Mouse (Mus musculus) retina, embryonic 14.5 days (tissue): ENCODE measurements around the gene Zfp870.
"Not testable (repeated sequence)": the region's sequence is repeated elsewhere in the genome, so short reads cannot be mapped to it uniquely, and the experiment has no call there.

Experiments used
- DNase-seq: peaks from one replicate; pipeline ENCODE4 v3.0.0-alpha.2; 2015; ENCODE audit warnings: low spot score

Gene Zfp870

DNA sequence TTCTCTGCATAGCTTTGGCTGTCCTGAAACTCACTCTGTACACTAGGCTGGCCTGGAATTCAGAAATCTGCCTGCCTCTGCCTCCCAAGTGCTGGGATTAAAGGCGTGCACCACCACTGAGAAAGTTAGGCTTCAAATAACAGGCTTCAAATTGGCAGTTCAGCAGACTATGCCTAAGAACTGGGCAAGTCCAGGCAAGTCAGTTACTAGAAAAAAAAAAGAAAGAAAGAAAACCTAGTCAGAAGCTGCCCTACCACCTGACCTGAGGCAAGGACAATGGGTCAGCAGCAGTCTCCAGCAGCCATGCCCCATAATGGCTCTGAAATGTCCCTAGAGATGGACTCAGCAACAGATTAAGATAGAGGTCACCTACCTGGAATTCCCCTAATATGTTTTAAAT lies 20.0 kb downstream of the Zfp870 start:
- DNase-seq, result no peak

DNA sequence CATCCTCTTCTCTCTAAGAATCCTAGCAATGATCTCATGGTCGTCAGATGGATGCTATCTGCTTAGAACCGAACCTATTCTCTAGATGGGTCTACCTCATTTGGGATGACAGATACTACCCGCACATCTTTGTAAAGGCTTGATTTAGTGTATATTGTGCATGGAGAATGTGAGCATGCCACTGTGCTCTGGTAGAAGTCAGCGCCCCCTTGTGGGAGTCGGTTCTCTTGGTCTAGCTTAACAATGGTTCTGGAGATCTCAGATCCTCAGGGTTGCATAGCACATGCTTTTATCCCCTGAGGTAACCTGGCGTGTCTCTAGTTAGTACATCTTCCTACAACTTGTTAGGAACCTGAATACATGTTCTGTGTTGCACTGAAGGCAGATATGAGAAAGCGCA lies 24.2 kb downstream of the Zfp870 start:
- DNase-seq, result not testable (repeated sequence)

DNA sequence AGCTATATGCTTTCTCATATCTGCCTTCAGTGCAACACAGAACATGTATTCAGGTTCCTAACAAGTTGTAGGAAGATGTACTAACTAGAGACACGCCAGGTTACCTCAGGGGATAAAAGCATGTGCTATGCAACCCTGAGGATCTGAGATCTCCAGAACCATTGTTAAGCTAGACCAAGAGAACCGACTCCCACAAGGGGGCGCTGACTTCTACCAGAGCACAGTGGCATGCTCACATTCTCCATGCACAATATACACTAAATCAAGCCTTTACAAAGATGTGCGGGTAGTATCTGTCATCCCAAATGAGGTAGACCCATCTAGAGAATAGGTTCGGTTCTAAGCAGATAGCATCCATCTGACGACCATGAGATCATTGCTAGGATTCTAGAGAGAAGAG lies 34.7 kb downstream of the Zfp870 start:
- DNase-seq, result not testable (repeated sequence)

DNA sequence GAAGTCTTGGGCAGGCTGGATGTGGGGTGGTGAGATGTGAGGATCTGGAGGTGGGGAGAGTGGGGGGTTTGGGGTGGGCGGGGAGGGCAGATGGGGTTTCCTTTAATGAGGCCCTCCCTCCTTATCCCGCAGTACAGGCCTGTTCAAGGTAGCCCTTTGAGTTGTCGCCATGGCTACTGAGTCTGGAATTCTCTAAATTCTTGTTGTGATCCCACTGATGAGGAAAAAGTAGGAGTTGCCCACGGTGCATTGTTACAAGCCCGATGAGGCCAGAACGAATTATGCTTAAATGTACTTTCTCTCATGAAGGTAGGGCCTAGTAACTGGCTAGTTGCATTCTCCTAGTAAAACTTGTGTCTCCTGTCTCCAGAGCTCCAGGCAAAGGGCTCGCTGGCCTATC lies 39.9 kb downstream of the Zfp870 start:
- no peak for DNase-seq

DNA sequence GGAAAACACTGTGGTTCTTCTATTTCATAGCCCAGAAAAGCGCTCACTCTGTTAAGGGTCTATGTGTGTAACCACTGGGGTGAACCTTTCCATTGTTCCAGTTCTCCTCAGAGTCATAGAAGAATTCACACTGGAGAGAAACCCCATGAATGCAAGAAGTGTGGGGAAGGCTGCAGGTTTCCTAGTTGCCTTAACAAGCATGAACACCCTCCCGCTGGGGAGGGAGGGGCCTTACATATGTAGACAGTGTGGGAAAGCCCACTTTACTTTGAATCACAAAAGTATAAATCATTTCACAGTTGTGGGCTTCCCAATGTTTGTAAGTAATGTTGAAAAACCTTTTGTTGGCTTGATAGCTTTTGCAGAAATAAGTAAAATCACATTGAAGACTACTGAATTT lies 50.1 kb downstream of the Zfp870 start:
- no peak for DNase-seq

DNA sequence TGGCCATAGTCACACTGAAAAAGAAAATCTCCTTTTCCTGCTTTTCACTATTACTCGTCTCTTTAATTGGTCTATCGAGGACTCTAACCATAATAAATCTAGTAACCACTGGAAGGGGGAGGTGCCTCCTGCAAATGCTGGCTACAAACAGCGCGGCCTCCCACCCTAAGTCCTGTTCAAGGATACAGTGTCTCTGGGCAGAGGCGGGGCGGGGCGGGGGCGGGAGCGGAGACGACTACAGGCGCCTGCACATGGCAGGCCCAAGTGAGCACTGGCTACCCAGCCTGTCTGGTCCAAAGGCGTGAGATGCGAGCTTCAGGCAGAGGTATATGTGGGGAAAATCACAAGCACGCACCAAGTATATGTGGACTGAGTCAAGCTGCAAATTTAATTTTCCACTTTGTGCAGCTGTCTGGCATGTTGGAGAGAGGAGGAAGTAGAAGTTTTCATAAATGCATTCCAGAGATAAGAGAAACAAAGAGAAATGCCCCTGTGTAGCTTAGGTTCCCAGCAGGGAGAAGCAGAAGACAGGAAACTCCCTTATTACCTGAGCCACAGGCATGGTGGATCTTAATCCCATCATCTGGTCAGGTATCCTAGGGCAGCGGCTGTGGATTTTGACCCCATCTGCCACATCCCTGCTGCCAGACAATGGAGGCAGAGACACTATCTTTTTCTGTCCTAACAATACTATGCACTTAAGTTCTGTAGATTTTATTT lies 52.2 kb downstream of the Zfp870 start:
- no peak for DNase-seq

DNA sequence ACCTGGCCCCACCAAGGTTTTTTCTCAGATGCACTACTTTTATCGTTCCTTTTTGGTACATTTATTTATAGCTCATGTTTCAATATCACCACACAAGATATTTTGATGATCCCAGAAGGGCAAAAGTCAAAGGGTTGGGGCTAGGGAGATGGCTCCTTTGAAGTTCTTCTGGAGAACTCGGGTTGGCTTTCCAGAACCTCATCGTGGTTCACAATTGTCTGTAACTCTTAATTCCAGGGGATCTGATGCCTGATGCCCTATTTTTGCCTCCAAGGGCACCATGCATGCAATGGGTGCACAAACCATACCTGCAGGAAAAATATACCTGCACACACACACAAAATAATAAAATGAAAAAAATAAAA lies 61.0 kb downstream of the Zfp870 start:
- no peak for DNase-seq

DNA sequence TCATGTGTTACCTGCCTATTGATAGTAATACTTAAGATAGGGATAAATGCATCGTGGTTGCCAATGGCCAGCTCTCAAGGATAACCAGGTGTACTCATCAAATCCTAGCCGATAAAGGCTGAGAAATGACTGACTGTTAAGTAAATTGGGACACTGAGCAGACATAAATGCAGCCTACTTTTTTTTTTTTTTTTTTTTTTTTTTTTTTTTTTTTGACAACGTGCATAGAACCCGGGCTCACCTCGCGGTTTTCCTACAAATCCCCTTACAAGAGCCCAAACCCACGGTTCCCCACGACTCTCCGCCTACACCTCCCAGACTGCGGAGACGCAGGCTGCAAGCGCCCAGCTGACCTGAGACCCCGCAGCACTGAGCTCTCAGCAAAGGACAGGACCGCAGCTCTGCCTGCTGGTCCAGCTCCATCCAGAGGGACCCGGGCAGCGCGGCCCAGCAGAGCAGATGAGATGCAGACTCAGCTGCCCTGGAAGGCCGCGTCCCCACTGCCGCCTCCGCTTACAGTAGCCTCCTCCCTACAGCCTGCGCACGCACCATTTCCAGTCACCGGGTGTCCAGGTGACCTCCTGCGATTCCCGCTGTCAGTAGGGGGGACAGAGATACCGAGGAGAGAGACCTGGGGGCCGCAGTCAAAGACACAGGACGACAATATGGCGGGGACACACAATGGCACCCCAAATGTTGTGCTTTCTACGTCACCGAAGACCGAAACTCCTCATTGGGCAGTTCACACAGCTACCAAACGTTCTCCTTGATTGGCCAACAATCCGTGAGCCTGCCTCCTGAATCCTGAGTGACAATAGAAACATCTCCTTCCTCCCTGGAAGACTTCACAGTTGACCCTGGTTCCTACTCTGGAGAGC lies 61.7 kb downstream of the Zfp870 start, which contains the start of gene Zfp799:
Gene Zfp799 (minus strand): TSS at position 722 of the 878 bp plus-strand sequence.
- DNase-seq, result peak; percentile 91
